Mouse (Mus musculus): ENCODE results near the gene Dhrs4.

Gene Dhrs4

GRCm38 (mm10) chr14:55478651-55479599 lies at the start of gene Dhrs4:
Gene Dhrs4 (plus strand): TSS chr14:55478758.
- peak; percentile 55 for DNase-seq (ENCODE audit: low spot score)

GRCm38 (mm10) chr14:55430255-55430654 lies 48.3 kb upstream of the Dhrs4 start:
- no peak for DNase-seq (ENCODE audit: low spot score)

- no peak for DNase-seq (ENCODE audit: low spot score)
These were observed 45.5 kb upstream of the Dhrs4 start for GRCm38 (mm10) chr14:55433052-55433451.

GRCm38 (mm10) chr14:55434825-55435224 lies 43.7 kb upstream of the Dhrs4 start:
- peak; percentile 18 for DNase-seq (ENCODE audit: low spot score)

- no peak for DNase-seq (ENCODE audit: low spot score)
These were observed 41.4 kb upstream of the Dhrs4 start for GRCm38 (mm10) chr14:55437118-55437517.

- peak; percentile 15 for DNase-seq (ENCODE audit: low spot score)
These were observed 40.3 kb upstream of the Dhrs4 start for GRCm38 (mm10) chr14:55438193-55438784.

- DNase-seq (ENCODE audit: low spot score): no peak
These were observed 20.9 kb upstream of the Dhrs4 start for GRCm38 (mm10) chr14:55457693-55458092.

GRCm38 (mm10) chr14:55458273-55458672 lies 20.3 kb upstream of the Dhrs4 start:
- DNase-seq (ENCODE audit: low spot score): peak; percentile 36

- no peak for DNase-seq (ENCODE audit: low spot score)
These were observed 19.8 kb upstream of the Dhrs4 start for GRCm38 (mm10) chr14:55458761-55459160.

GRCm38 (mm10) chr14:55459796-55460195 lies 18.8 kb upstream of the Dhrs4 start:
- DNase-seq (ENCODE audit: low spot score): no peak

- DNase-seq (ENCODE audit: low spot score): no peak
These were observed 18.3 kb upstream of the Dhrs4 start for GRCm38 (mm10) chr14:55460297-55460696.

- DNase-seq (ENCODE audit: low spot score): no peak
These were observed 16.8 kb upstream of the Dhrs4 start for GRCm38 (mm10) chr14:55461757-55462156.

- no peak for DNase-seq (ENCODE audit: low spot score)
These were observed 12.1 kb upstream of the Dhrs4 start for GRCm38 (mm10) chr14:55466481-55466880.

- DNase-seq (ENCODE audit: low spot score): peak; percentile 6
These were observed 11.4 kb upstream of the Dhrs4 start for GRCm38 (mm10) chr14:55467108-55467507.

- peak; percentile 82 for DNase-seq (ENCODE audit: low spot score)
These were observed 10.2 kb upstream of the Dhrs4 start for GRCm38 (mm10) chr14:55468301-55468741.

- peak; percentile 50 for DNase-seq (ENCODE audit: low spot score)
These were observed 9.5 kb upstream of the Dhrs4 start for GRCm38 (mm10) chr14:55469041-55469440.

- no peak for DNase-seq (ENCODE audit: low spot score)
These were observed 8.7 kb upstream of the Dhrs4 start for GRCm38 (mm10) chr14:55469821-55470220.

- DNase-seq (ENCODE audit: low spot score): no peak
These were observed 7.8 kb upstream of the Dhrs4 start for GRCm38 (mm10) chr14:55470806-55471205.

GRCm38 (mm10) chr14:55475654-55476053 lies 2.9 kb upstream of the Dhrs4 start:
- no peak for DNase-seq (ENCODE audit: low spot score)

GRCm38 (mm10) chr14:55477421-55477820 lies 1.1 kb upstream of the Dhrs4 start:
- DNase-seq (ENCODE audit: low spot score): no peak

- DNase-seq (ENCODE audit: low spot score): no peak
These were observed 729 bp upstream of the Dhrs4 start for GRCm38 (mm10) chr14:55477829-55478228.

- DNase-seq (ENCODE audit: low spot score): no peak
These were observed 1.1 kb downstream of the Dhrs4 start for GRCm38 (mm10) chr14:55479629-55480028.

GRCm38 (mm10) chr14:55484430-55485085 lies 6.0 kb downstream of the Dhrs4 start:
- DNase-seq (ENCODE audit: low spot score): no peak

Measured in adipocyte (in vitro differentiated cells).